Mouse (Mus musculus) stomach, postnatal 0 days (tissue): ENCODE measurements around the gene Ubr3.

Source experiments
- CTCF ChIP-seq: IDR thresholded peaks from 2 replicates; pipeline ENCODE4 v1.5.1; 2016; ENCODE audit warnings: antibody characterized with exemption, low read depth, mild to moderate bottlenecking, moderate library complexity
- EP300 ChIP-seq: optimal IDR thresholded peaks from 2 replicates; pipeline ENCODE3; 2016; ENCODE audit warnings: antibody characterized with exemption

GRCm38 (mm10) chr2:69885050-69885449, 12.0 kb upstream of the Ubr3 start:
- TF ChIP-seq CTCF = no peak
- no peak for TF ChIP-seq EP300
